Mouse (Mus musculus) brown adipose tissue, adult 24 weeks (tissue): ENCODE measurements around the gene Cenph. TPM values are rescaled to one million over a fixed set of nuclear protein-coding genes. Genes with fewer than 3 reads are reported as not detected.
"Not testable (repeated sequence)": the region's sequence is repeated elsewhere in the genome, so short reads cannot be mapped to it uniquely, and the experiment has no call there.

ENCODE experiments used
- H3K27ac ChIP-seq: fragments of 200-500 bp; replicated peaks from 2 replicates; pipeline ENCODE4 v1.5.1; 2012; ENCODE audit warnings: low read depth, mild to moderate bottlenecking, low read length
- H3K4me1 ChIP-seq: fragments of 200-500 bp; 2 replicates; pipeline ENCODE4 v1.6.1; 2012; ENCODE audit warnings: low read length, mixed read lengths; ENCODE audit not compliant: control insufficient read depth, insufficient read depth, insufficient read length
- H3K4me3 ChIP-seq: fragments of 200-500 bp; 2 replicates; pipeline ENCODE4 v1.5.1; 2012; ENCODE audit warnings: low read depth, mild to moderate bottlenecking, low read length, moderate library complexity; ENCODE audit not compliant: insufficient read depth
- polyA plus RNA-seq: library from polyadenylated mRNA; stranded (reverse); fragments of >200 nt; gene quantifications from 2 replicates; pipeline ENCODE4 v1.2.4, GENCODE M21; 2012; ENCODE audit not compliant: missing spikeins, insufficient read depth, insufficient read length

The Cenph gene
- not detected in 2 replicates for polyA plus RNA-seq

- Histone ChIP-seq H3K27ac (no peak within 1 kb of the TSS), H3K4me3 (peak within 1 kb of the TSS; percentile 65), H3K4me1 (no peaks in the 10 kb centered on the region; the same call in 1 of the 2 replicates)
These were observed at the start of gene Cenph for GRCm38 (mm10) chr13:100775252-100776055. TSS of gene Cenph (minus strand) at chr13:100775899.

- Histone ChIP-seq H3K27ac (no peak overlapping the region), H3K4me1 (no peaks in the 10 kb centered on the region), H3K4me3 (no peak overlapping the region)
These were observed 49.2 kb upstream of the Cenph start for GRCm38 (mm10) chr13:100824916-100825315.

GRCm38 (mm10) chr13:100824306-100824705 lies 48.6 kb upstream of the Cenph start:
- Histone ChIP-seq H3K4me1 (no peaks in the 10 kb centered on the region), H3K27ac (no peak overlapping the region), H3K4me3 (no peak overlapping the region)

GRCm38 (mm10) chr13:100823863-100824262 lies 48.2 kb upstream of the Cenph start:
- Histone ChIP-seq H3K4me1 (no peaks in the 10 kb centered on the region), H3K27ac (no peak overlapping the region), H3K4me3 (no peak overlapping the region)

GRCm38 (mm10) chr13:100814451-100814850 lies 38.8 kb upstream of the Cenph start:
- Histone ChIP-seq H3K27ac (no peak overlapping the region), H3K4me3 (no peak overlapping the region), H3K4me1 (no peaks in the 10 kb centered on the region)

- no peak overlapping the region for H3K4me3 ChIP-seq
- no peak overlapping the region for H3K27ac ChIP-seq
- no peaks in the 10 kb centered on the region for H3K4me1 ChIP-seq
These were observed 30.1 kb upstream of the Cenph start for GRCm38 (mm10) chr13:100805776-100806175.

GRCm38 (mm10) chr13:100797171-100797570 lies 21.5 kb upstream of the Cenph start:
- Histone ChIP-seq H3K27ac (no peak overlapping the region), H3K4me1 (no peaks in the 10 kb centered on the region), H3K4me3 (no peak overlapping the region)

GRCm38 (mm10) chr13:100789083-100789482 lies 13.4 kb upstream of the Cenph start:
- Histone ChIP-seq H3K4me1 (no peaks in the 10 kb centered on the region), H3K4me3 (no peak overlapping the region), H3K27ac (no peak overlapping the region)

- H3K4me3 ChIP-seq, H3K27ac ChIP-seq, H3K4me1 ChIP-seq: not testable (repeated sequence)
These were observed 12.4 kb upstream of the Cenph start for GRCm38 (mm10) chr13:100788057-100788456.

GRCm38 (mm10) chr13:100787316-100788010 lies 11.8 kb upstream of the Cenph start:
- Histone ChIP-seq H3K4me1 (no peaks in the 10 kb centered on the region), H3K27ac (no peak overlapping the region), H3K4me3 (no peak overlapping the region)

GRCm38 (mm10) chr13:100786414-100786867 lies 10.7 kb upstream of the Cenph start, which contains the start of gene Ccnb1:
TSS of gene Ccnb1 (minus strand) at chr13:100786570.
- H3K4me1 ChIP-seq = no peaks in the 10 kb centered on the region
- H3K27ac ChIP-seq = no peak within 1 kb of the TSS
- H3K4me3 ChIP-seq = peak within 1 kb of the TSS; percentile 61

GRCm38 (mm10) chr13:100785806-100786413 lies 10.2 kb upstream of the Cenph start:
- no peak overlapping the region for H3K27ac ChIP-seq
- H3K4me3 ChIP-seq = peak overlapping the region; percentile 60
- no peaks in the 10 kb centered on the region for H3K4me1 ChIP-seq

GRCm38 (mm10) chr13:100777491-100777890 lies 1.8 kb upstream of the Cenph start:
- Histone ChIP-seq H3K27ac (no peak overlapping the region), H3K4me1 (no peaks in the 10 kb centered on the region; the same call in 1 of the 2 replicates), H3K4me3 (no peak overlapping the region)

- Histone ChIP-seq H3K4me1 (no peaks in the 10 kb centered on the region; the same call in 1 of the 2 replicates), H3K4me3 (no peak overlapping the region), H3K27ac (no peak overlapping the region)
These were observed 1.0 kb upstream of the Cenph start for GRCm38 (mm10) chr13:100776710-100777109.

- Histone ChIP-seq H3K4me3 (peak overlapping the region; percentile 65), H3K4me1 (no peaks in the 10 kb centered on the region; the same call in 1 of the 2 replicates), H3K27ac (no peak overlapping the region)
These were observed 339 bp upstream of the Cenph start for GRCm38 (mm10) chr13:100776056-100776419.
